Mouse (Mus musculus): Measurements from ENCODE around the gene Cd47. TPM values are rescaled to one million over a fixed set of nuclear protein-coding genes. Genes with fewer than 3 reads are reported as not detected.

Cd47 gene
- polyA plus RNA-seq, 1 experiment from 2014 or later: 94.9 TPM

DNA sequence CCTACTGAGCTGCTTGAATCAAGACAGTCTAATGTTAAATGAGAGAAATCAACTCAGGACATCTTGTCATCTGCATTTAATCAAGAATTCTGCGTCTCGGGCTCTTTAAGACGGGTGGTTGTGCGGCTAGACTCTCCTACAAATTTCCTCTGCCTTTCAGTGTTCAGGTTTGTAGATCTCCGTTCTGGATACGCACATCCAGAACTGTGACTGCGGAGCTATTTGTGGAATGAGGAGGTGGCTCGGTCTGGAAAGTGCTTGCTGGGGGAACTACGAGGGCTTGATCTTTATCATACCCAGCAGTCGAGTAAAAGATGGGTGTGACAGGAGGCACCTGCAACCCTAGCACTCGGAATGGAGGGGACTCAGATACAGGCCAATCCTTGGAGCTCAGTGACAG is 121.8 kb downstream of the Cd47 start:
- H3K27ac ChIP-seq (ENCODE audit: low read length): no peak overlapping the region
- ATAC-seq (ENCODE audit: insufficient read depth, low FRiP score): no peak
- no peaks in the 10 kb centered on the region for H3K27me3 ChIP-seq (ENCODE audit: control insufficient read depth, insufficient read depth, low read length)
- no peak overlapping the region for H3K4me3 ChIP-seq (replicated peaks; ENCODE audit: low read length)
- H3K36me3 ChIP-seq (ENCODE audit: control insufficient read depth, insufficient read depth, low read length): no peaks in the 10 kb centered on the region
- H3K9me3 ChIP-seq (replicated peaks; ENCODE audit: control insufficient read depth, low read length): no peaks in the 10 kb centered on the region
- H3K4me2 ChIP-seq (ENCODE audit: low read depth, low read length): no peak overlapping the region
- no peaks in the 10 kb centered on the region for H3K4me1 ChIP-seq (ENCODE audit: control insufficient read depth, insufficient read depth, low read length)
- H3K9ac ChIP-seq (ENCODE audit: low read length): no peak overlapping the region
- WGBS: 70% methylated on average over 11 of the region's 11 CpGs

DNA sequence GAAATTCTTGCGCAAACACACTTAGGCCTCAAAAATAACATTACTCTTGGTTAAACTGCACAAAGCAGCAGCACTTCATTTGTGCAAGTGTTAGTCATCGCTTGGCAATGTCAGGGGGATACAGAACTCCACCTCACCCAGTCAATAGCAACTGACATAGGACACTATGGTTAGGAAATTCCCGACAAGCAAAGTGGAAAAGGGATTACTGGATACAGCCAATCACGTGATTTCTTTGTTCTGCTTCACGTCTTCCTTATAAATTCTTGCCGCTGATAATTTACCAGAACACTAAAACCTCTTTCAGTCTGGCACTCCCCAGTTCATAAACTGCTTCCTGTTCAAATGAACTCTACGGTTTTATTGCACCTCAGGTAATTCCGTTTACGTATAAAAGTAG is 123.4 kb downstream of the Cd47 start:
- ATAC-seq (ENCODE audit: insufficient read depth, low FRiP score): no peak
- whole genome bisulfite sequencing: 64% methylated on average over 9 of the region's 9 CpGs
- no peaks in the 10 kb centered on the region for H3K4me1 ChIP-seq (ENCODE audit: control insufficient read depth, insufficient read depth, low read length)
- H3K4me3 ChIP-seq (replicated peaks; ENCODE audit: low read length): no peak overlapping the region
- no peaks in the 10 kb centered on the region for H3K27me3 ChIP-seq (ENCODE audit: control insufficient read depth, insufficient read depth, low read length)
- no peaks in the 10 kb centered on the region for H3K36me3 ChIP-seq (ENCODE audit: control insufficient read depth, insufficient read depth, low read length)
- no peak overlapping the region for H3K4me2 ChIP-seq (ENCODE audit: low read depth, low read length)
- H3K27ac ChIP-seq (ENCODE audit: low read length): no peak overlapping the region
- no peaks in the 10 kb centered on the region for H3K9me3 ChIP-seq (replicated peaks; ENCODE audit: control insufficient read depth, low read length)
- H3K9ac ChIP-seq (ENCODE audit: low read length): no peak overlapping the region

DNA sequence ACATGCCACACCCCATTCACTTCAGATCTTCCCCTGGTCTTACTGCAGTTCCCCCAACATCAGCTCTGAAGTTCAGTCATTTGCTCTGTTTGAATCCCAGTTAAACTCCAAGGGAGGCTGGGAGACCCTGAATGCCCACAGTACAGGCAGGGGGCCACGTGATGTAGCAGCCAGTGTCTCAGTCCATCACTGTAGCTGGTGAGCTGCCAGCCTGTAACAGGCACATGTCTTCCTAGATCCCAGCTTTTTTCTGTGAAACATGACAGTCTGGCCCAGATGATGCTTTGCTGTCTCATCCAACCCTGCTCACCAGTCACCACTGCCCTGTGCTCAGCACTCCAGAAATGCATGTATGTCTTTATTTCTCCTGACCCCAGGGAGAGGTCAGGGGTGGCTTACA is 124.6 kb downstream of the Cd47 start:
- no peaks in the 10 kb centered on the region for H3K27me3 ChIP-seq (ENCODE audit: control insufficient read depth, insufficient read depth, low read length)
- H3K36me3 ChIP-seq (ENCODE audit: control insufficient read depth, insufficient read depth, low read length): no peaks in the 10 kb centered on the region
- 96% methylated on average over 1 of the region's 1 CpGs for WGBS
- H3K27ac ChIP-seq (ENCODE audit: low read length): no peak overlapping the region
- H3K4me2 ChIP-seq (ENCODE audit: low read depth, low read length): no peak overlapping the region
- no peaks in the 10 kb centered on the region for H3K4me1 ChIP-seq (ENCODE audit: control insufficient read depth, insufficient read depth, low read length)
- no peak for ATAC-seq (ENCODE audit: insufficient read depth, low FRiP score)
- no peak overlapping the region for H3K4me3 ChIP-seq (replicated peaks; ENCODE audit: low read length)
- H3K9me3 ChIP-seq (replicated peaks; ENCODE audit: control insufficient read depth, low read length): no peaks in the 10 kb centered on the region
- no peak overlapping the region for H3K9ac ChIP-seq (ENCODE audit: low read length)

DNA sequence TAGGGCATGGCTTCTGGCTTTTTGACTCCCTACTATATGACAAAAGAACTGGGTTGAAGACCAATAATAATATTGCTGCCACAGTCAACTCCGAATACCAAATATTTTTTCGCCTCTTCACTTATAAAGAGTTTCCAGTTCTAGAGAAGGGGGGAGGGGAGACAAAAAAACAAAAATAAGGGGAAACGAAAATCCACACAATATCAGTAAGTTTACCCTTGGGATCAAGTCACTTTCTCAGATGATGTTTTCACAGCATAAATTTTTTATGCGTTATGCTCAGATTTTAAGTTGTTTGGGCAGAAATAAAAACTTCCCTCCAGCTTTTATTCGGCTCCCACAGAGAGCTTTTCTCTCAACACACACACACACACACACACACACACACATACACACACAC is 132.9 kb downstream of the Cd47 start:
- no peaks in the 10 kb centered on the region for H3K27me3 ChIP-seq (ENCODE audit: control insufficient read depth, insufficient read depth, low read length)
- WGBS: 72% methylated on average over 5 of the region's 5 CpGs
- H3K36me3 ChIP-seq (ENCODE audit: control insufficient read depth, insufficient read depth, low read length): no peaks in the 10 kb centered on the region
- H3K9me3 ChIP-seq (replicated peaks; ENCODE audit: control insufficient read depth, low read length): no peaks in the 10 kb centered on the region
- no peak overlapping the region for H3K4me3 ChIP-seq (replicated peaks; ENCODE audit: low read length)
- no peaks in the 10 kb centered on the region for H3K4me1 ChIP-seq (ENCODE audit: control insufficient read depth, insufficient read depth, low read length)
- no peak overlapping the region for H3K9ac ChIP-seq (ENCODE audit: low read length)
- no peak overlapping the region for H3K4me2 ChIP-seq (ENCODE audit: low read depth, low read length)
- no peak overlapping the region for H3K27ac ChIP-seq (ENCODE audit: low read length)
- ATAC-seq (ENCODE audit: insufficient read depth, low FRiP score): no peak

DNA sequence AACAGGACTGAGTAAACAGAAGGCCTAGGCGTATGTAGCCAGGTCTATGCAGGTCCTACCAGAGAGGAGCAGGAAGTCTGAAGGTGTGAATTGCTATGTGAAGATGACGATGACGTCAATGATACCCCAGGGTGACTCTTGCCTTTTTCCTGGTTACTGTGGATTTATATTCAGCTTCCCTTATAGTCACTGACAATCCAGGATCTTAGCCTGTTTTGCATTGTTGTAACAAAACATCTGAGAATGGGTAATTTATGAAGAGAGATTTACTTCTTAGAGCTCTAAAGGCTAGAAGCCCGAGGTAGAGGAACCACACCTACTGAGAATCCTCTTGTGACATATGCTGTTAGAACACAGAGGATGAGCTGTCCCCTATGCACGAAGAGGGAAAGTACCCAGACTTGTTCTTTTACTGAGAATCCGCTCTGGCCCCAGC is 135.7 kb downstream of the Cd47 start:
- Histone ChIP-seq H3K4me3 (replicated peaks; ENCODE audit: low read length) (no peak overlapping the region), H3K4me2 (ENCODE audit: low read depth, low read length) (no peak overlapping the region), H3K36me3 (ENCODE audit: control insufficient read depth, insufficient read depth, low read length) (no peaks in the 10 kb centered on the region), H3K27ac (ENCODE audit: low read length) (no peak overlapping the region), H3K4me1 (ENCODE audit: control insufficient read depth, insufficient read depth, low read length) (no peaks in the 10 kb centered on the region), H3K27me3 (ENCODE audit: control insufficient read depth, insufficient read depth, low read length) (no peaks in the 10 kb centered on the region), H3K9me3 (replicated peaks; ENCODE audit: control insufficient read depth, low read length) (no peaks in the 10 kb centered on the region), H3K9ac (ENCODE audit: low read length) (no peak overlapping the region)
- WGBS: 81% methylated on average over 6 of the region's 6 CpGs
- ATAC-seq (ENCODE audit: insufficient read depth, low FRiP score): no peak

DNA sequence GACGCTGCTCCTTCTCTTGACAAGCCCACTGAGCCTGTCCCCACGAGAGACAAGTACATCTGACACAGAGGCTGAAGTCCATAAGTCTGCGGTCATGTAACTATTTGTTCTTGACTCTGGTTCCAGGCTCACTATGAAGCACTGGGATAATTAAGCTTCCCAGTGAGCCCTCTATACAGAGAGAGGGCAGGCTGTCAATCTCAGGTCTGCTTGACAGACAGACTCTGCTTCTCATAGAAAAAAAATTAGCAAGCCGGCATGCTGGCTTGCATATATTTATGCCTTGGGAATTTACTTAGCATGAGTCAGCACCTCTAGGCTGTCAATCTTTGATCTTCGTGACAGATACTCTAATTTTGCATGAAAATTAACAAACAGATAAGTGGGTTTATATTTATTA is 136.5 kb downstream of the Cd47 start:
- Histone ChIP-seq H3K27me3 (ENCODE audit: control insufficient read depth, insufficient read depth, low read length) (no peaks in the 10 kb centered on the region), H3K4me1 (ENCODE audit: control insufficient read depth, insufficient read depth, low read length) (no peaks in the 10 kb centered on the region), H3K36me3 (ENCODE audit: control insufficient read depth, insufficient read depth, low read length) (no peaks in the 10 kb centered on the region), H3K9me3 (replicated peaks; ENCODE audit: control insufficient read depth, low read length) (no peaks in the 10 kb centered on the region), H3K4me2 (ENCODE audit: low read depth, low read length) (no peak overlapping the region), H3K9ac (ENCODE audit: low read length) (no peak overlapping the region), H3K27ac (ENCODE audit: low read length) (no peak overlapping the region), H3K4me3 (replicated peaks; ENCODE audit: low read length) (no peak overlapping the region)
- ATAC-seq (ENCODE audit: insufficient read depth, low FRiP score): no peak
- 54% methylated on average over 5 of the region's 5 CpGs for WGBS

DNA sequence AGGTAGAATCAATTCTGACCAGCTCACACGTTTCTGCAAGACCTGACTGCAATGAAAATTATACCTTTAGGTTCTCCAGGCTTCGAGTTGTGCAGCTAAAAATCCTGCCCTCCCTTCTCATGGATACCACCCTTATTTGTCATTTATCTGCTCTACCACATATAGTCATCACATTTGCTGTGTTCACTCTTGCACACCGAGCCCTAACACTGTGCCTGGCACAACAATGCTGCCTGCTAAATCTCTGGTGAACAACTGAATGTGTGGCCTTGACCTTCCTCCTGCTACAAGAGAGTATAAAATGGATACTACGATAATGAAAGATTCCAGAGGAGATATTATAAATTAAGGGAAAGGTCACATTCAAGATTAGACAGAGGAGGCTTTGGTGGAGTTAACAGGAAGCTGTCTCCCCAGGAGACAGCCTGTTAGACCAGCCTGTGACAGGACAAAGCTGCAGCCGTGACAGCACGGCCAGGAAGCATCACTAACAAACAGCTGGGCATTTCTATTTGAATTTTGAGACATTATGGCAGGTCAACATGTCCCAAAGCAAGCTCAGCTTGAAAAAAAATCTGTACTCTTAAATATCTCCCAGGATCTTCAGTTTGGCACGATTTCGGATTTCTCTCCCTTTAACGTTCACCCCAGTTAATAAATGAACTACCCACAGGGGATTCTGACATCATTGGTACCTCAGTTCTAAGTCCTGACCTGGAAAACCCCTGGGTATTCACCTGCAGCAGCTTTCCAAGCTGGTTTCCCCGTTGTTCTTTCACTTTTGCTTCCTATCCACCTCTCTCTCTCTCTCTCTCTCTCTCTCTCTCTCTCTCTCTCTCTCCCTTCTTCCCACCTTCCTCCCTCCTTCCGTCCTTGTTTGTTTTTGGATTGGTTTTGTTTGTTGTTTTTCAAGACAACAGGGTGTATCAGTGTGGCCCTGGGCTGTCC is 137.2 kb downstream of the Cd47 start:
- no peaks in the 10 kb centered on the region for H3K9me3 ChIP-seq (replicated peaks; ENCODE audit: control insufficient read depth, low read length)
- 49% methylated on average over 11 of the region's 11 CpGs for WGBS
- H3K4me2 ChIP-seq (ENCODE audit: low read depth, low read length): no peak overlapping the region
- H3K27me3 ChIP-seq (ENCODE audit: control insufficient read depth, insufficient read depth, low read length): no peaks in the 10 kb centered on the region
- H3K27ac ChIP-seq (ENCODE audit: low read length): no peak overlapping the region
- no peaks in the 10 kb centered on the region for H3K4me1 ChIP-seq (ENCODE audit: control insufficient read depth, insufficient read depth, low read length)
- no peak for ATAC-seq (ENCODE audit: insufficient read depth, low FRiP score)
- no peaks in the 10 kb centered on the region for H3K36me3 ChIP-seq (ENCODE audit: control insufficient read depth, insufficient read depth, low read length)
- H3K9ac ChIP-seq (ENCODE audit: low read length): no peak overlapping the region
- H3K4me3 ChIP-seq (replicated peaks; ENCODE audit: low read length): no peak overlapping the region

DNA sequence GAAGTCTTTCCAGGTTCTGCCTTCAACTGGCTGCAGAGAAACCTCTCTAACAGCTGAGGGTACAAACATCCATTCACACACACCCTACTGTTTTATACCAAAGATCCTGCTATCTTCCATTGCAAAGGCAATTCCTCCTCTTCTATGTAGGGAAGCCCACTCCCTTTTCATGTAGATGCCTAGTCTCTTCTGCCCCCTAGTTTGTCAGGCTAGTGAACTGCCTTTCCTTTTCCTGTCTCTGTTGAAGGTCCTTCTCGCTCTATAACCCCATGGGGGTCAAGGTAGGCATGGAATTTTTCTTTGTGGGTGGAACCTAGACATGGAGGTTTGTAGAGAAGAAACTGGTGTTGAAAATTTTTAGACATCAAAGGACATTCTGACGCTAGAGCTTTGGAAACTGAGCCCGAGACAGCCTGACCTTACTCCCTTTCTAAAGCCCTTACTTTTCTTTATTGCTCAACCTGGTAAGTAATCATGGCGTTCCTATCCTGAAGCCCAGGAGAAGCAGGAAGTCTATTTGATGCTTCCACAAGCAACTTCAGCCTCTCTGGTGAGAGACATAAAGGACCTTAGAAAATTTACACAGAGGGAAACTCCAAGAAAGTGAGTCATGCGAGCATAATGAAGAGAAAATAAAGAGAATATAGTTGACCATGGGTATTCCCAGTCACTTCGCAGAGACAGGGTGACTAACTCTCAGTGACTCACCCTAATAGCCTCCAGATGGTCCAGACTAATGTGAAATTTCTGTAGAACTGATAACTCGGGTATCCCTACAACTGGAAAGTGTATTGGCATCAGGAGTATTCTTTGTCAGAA is 138.4 kb downstream of the Cd47 start:
- 77% methylated on average over 7 of the region's 7 CpGs for WGBS
- H3K4me1 ChIP-seq (ENCODE audit: control insufficient read depth, insufficient read depth, low read length): no peaks in the 10 kb centered on the region
- H3K27me3 ChIP-seq (ENCODE audit: control insufficient read depth, insufficient read depth, low read length): no peaks in the 10 kb centered on the region
- H3K4me3 ChIP-seq (replicated peaks; ENCODE audit: low read length): no peak overlapping the region
- H3K9ac ChIP-seq (ENCODE audit: low read length): no peak overlapping the region
- H3K9me3 ChIP-seq (replicated peaks; ENCODE audit: control insufficient read depth, low read length): no peaks in the 10 kb centered on the region
- no peak overlapping the region for H3K27ac ChIP-seq (ENCODE audit: low read length)
- no peak overlapping the region for H3K4me2 ChIP-seq (ENCODE audit: low read depth, low read length)
- ATAC-seq (ENCODE audit: insufficient read depth, low FRiP score): no peak; the same call in 1 of the 2 replicates
- no peaks in the 10 kb centered on the region for H3K36me3 ChIP-seq (ENCODE audit: control insufficient read depth, insufficient read depth, low read length)

DNA sequence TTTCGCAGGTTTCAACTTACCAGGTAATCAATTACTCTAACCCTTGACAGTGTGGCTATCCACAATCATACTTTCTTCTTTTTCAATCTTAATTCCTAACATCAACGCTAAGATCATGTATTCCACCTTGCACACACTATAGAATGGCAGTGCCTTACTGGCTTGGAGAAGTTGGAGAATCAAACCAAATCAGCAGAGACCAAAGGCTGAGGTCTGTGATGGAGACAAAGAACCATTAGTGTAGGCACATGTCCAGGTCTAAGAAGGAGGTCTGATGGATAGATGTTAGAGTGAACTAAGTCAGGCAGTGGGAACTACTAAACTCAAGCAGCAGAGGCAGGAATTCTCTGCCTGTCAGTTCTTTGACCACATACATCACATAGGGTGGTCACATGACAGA is 139.0 kb downstream of the Cd47 start:
- no peak for ATAC-seq (ENCODE audit: insufficient read depth, low FRiP score)
- H3K9me3 ChIP-seq (replicated peaks; ENCODE audit: control insufficient read depth, low read length): no peaks in the 10 kb centered on the region
- no peak overlapping the region for H3K27ac ChIP-seq (ENCODE audit: low read length)
- 82% methylated on average over 2 of the region's 2 CpGs for WGBS
- H3K36me3 ChIP-seq (ENCODE audit: control insufficient read depth, insufficient read depth, low read length): no peaks in the 10 kb centered on the region
- H3K4me1 ChIP-seq (ENCODE audit: control insufficient read depth, insufficient read depth, low read length): no peaks in the 10 kb centered on the region
- H3K4me3 ChIP-seq (replicated peaks; ENCODE audit: low read length): no peak overlapping the region
- no peak overlapping the region for H3K4me2 ChIP-seq (ENCODE audit: low read depth, low read length)
- no peaks in the 10 kb centered on the region for H3K27me3 ChIP-seq (ENCODE audit: control insufficient read depth, insufficient read depth, low read length)
- no peak overlapping the region for H3K9ac ChIP-seq (ENCODE audit: low read length)

Measured in stomach, embryonic 16.5 days (tissue).